Mouse (Mus musculus): ENCODE results near the gene Dscam. TPM values are rescaled to one million over a fixed set of nuclear protein-coding genes. Genes with fewer than 3 reads are reported as not detected.

The Dscam gene
- polyA plus RNA-seq, 1 experiment: 1.2 TPM

GRCm38 (mm10) chr16:96669706-96670105 lies 500.8 kb downstream of the Dscam start:
- no peak for DNase-seq (ENCODE audit: low read depth in 1 of 2, low spot score in 2 of 2)
- Histone ChIP-seq H3K4me1 (ENCODE audit: control insufficient read depth, insufficient read depth, insufficient read length) (no peaks in the 10 kb centered on the region), H3K27me3 (ENCODE audit: control insufficient read depth, insufficient read depth, low read length) (no peaks in the 10 kb centered on the region), H3K36me3 (ENCODE audit: control insufficient read depth, insufficient read depth, low read length) (no peaks in the 10 kb centered on the region), H3K27ac (ENCODE audit: insufficient read depth, low read length) (no peak overlapping the region), H3K4me3 (ENCODE audit: extremely low read depth, insufficient read depth, insufficient read length) (no peak overlapping the region)
- 38% methylated on average over 5 of the region's 5 CpGs for WGBS
- TF ChIP-seq CTCF (IDR thresholded peaks at IDR 0.05; ENCODE audit: extremely low read depth, insufficient read depth, insufficient read length, insufficient replicate concordance) (no peak), POLR2A (IDR thresholded peaks at IDR 0.05; ENCODE audit: low read depth, low read length) (no peak)

DNA sequence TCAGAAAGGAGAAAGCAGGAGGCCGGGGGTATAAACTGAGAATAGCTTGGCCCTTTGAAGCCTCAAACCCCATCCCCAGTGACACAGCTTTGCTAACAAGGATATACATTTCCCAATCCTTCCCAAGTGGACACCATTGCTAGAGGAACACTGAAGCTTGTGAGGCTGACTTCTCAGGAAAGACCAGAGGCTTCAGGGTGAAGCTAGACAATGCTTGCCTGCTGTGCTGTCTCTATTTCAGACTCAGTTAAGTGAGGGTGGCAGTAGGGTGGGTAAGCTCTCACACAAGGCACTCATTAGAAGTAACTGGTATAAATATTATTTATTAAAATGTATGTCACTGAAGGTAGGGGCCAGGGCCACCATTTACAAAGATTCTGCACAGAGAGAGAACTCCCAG lies 502.1 kb downstream of the Dscam start:
- DNase-seq (ENCODE audit: low read depth in 1 of 2, low spot score in 2 of 2): no peak
- Histone ChIP-seq H3K27me3 (ENCODE audit: control insufficient read depth, insufficient read depth, low read length) (no peaks in the 10 kb centered on the region), H3K4me1 (ENCODE audit: control insufficient read depth, insufficient read depth, insufficient read length) (no peaks in the 10 kb centered on the region), H3K27ac (ENCODE audit: insufficient read depth, low read length) (no peak overlapping the region), H3K4me3 (ENCODE audit: extremely low read depth, insufficient read depth, insufficient read length) (no peak overlapping the region), H3K36me3 (ENCODE audit: control insufficient read depth, insufficient read depth, low read length) (no peaks in the 10 kb centered on the region)
- no peak for TF ChIP-seq CTCF (IDR thresholded peaks at IDR 0.05; ENCODE audit: extremely low read depth, insufficient read depth, insufficient read length, insufficient replicate concordance)
- TF ChIP-seq POLR2A (IDR thresholded peaks at IDR 0.05; ENCODE audit: low read depth, low read length): no peak
- WGBS: 82% methylated on average over 1 of the region's 1 CpGs

GRCm38 (mm10) chr16:96661073-96661472 lies 509.5 kb downstream of the Dscam start:
- H3K27me3 ChIP-seq (ENCODE audit: control insufficient read depth, insufficient read depth, low read length): no peaks in the 10 kb centered on the region; the same call in 1 of the 2 replicates
- WGBS: 78% methylated on average over 3 of the region's 3 CpGs
- DNase-seq (ENCODE audit: low read depth in 1 of 2, low spot score in 2 of 2): no peak

DNA sequence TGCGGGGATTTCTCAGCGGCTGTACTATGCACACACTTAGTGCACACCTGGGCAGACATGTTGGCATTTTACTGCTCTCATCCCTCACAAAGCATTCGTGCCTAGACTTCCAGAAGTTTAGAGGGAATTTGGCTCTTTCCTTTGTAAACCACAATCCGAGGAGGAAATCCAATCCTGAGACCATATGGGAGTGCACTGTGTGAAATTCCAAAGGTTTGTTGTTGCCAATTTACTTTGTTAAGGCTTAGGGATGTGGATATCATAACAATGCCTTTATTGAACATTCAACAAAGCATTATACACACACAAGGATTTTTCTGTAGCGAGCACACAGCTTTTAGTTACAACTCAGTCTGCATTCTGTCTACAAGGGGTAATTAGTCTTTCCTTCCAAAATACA lies 511.3 kb downstream of the Dscam start:
- 76% methylated on average over 5 of the region's 5 CpGs for WGBS
- TF ChIP-seq POLR2A (IDR thresholded peaks at IDR 0.05; ENCODE audit: low read depth, low read length) (no peak), CTCF (IDR thresholded peaks at IDR 0.05; ENCODE audit: extremely low read depth, insufficient read depth, insufficient read length, insufficient replicate concordance) (no peak)
- Histone ChIP-seq H3K4me3 (ENCODE audit: extremely low read depth, insufficient read depth, insufficient read length) (no peak overlapping the region), H3K27me3 (ENCODE audit: control insufficient read depth, insufficient read depth, low read length) (no peaks in the 10 kb centered on the region; the same call in 1 of the 2 replicates), H3K27ac (ENCODE audit: insufficient read depth, low read length) (no peak overlapping the region), H3K36me3 (ENCODE audit: control insufficient read depth, insufficient read depth, low read length) (no peaks in the 10 kb centered on the region), H3K4me1 (ENCODE audit: control insufficient read depth, insufficient read depth, insufficient read length) (peaks cover 2% of the 10 kb centered on the region; the same call in 1 of the 2 replicates)
- no peak for DNase-seq (ENCODE audit: low read depth in 1 of 2, low spot score in 2 of 2)

More at GRCm38 (mm10) chr16:96661073-96661472, 509.5 kb downstream of the Dscam start:
- no peak for TF ChIP-seq CTCF (IDR thresholded peaks at IDR 0.05; ENCODE audit: extremely low read depth, insufficient read depth, insufficient read length, insufficient replicate concordance)
- TF ChIP-seq POLR2A (IDR thresholded peaks at IDR 0.05; ENCODE audit: low read depth, low read length): no peak
- H3K4me1 ChIP-seq (ENCODE audit: control insufficient read depth, insufficient read depth, insufficient read length): no peaks in the 10 kb centered on the region
- H3K27ac ChIP-seq (ENCODE audit: insufficient read depth, low read length): no peak overlapping the region
- H3K4me3 ChIP-seq (ENCODE audit: extremely low read depth, insufficient read depth, insufficient read length): no peak overlapping the region
- no peaks in the 10 kb centered on the region for H3K36me3 ChIP-seq (ENCODE audit: control insufficient read depth, insufficient read depth, low read length)

GRCm38 (mm10) chr16:96655548-96655947 lies 515.0 kb downstream of the Dscam start:
- no peak for DNase-seq (ENCODE audit: low read depth in 1 of 2, low spot score in 2 of 2)
- Histone ChIP-seq H3K4me1 (ENCODE audit: control insufficient read depth, insufficient read depth, insufficient read length) (peaks cover 2% of the 10 kb centered on the region; the same call in 1 of the 2 replicates), H3K27ac (ENCODE audit: insufficient read depth, low read length) (no peak overlapping the region), H3K36me3 (ENCODE audit: control insufficient read depth, insufficient read depth, low read length) (no peaks in the 10 kb centered on the region), H3K27me3 (ENCODE audit: control insufficient read depth, insufficient read depth, low read length) (no peaks in the 10 kb centered on the region; the same call in 1 of the 2 replicates), H3K4me3 (ENCODE audit: extremely low read depth, insufficient read depth, insufficient read length) (no peak overlapping the region)
- 90% methylated on average over 4 of the region's 4 CpGs for WGBS
- TF ChIP-seq POLR2A (IDR thresholded peaks at IDR 0.05; ENCODE audit: low read depth, low read length) (no peak), CTCF (IDR thresholded peaks at IDR 0.05; ENCODE audit: extremely low read depth, insufficient read depth, insufficient read length, insufficient replicate concordance) (no peak)

DNA sequence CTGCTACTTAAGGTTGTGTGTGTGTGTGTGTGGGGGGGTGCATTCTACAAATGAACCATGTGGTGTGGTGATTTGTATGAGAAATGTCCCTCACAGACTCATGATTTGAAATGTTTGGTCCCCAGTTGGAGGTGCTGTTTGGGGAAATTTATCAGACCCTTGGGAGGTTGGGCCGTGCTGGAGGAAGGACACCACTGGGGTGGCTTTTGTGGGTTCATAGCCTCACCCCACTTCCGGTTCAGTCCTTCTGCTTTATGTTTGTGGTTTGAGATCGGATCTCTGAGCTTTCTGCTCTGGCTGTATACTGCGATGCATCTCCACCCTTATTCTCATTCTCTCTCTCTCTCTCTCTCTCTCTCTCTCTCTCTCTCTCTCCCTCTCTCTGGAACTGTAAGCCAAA lies 516.5 kb downstream of the Dscam start:
- no peak overlapping the region for H3K27ac ChIP-seq (ENCODE audit: insufficient read depth, low read length)
- no peaks in the 10 kb centered on the region; the same call in 1 of the 2 replicates for H3K27me3 ChIP-seq (ENCODE audit: control insufficient read depth, insufficient read depth, low read length)
- peaks cover 2% of the 10 kb centered on the region; the same call in 1 of the 2 replicates for H3K4me1 ChIP-seq (ENCODE audit: control insufficient read depth, insufficient read depth, insufficient read length)
- DNase-seq (ENCODE audit: low read depth in 1 of 2, low spot score in 2 of 2): peak; percentile 16 to 17
- 4% methylated on average over 4 of the region's 4 CpGs for WGBS
- TF ChIP-seq CTCF (IDR thresholded peaks at IDR 0.05; ENCODE audit: extremely low read depth, insufficient read depth, insufficient read length, insufficient replicate concordance) (no peak), POLR2A (IDR thresholded peaks at IDR 0.05; ENCODE audit: low read depth, low read length) (no peak)
- no peaks in the 10 kb centered on the region for H3K36me3 ChIP-seq (ENCODE audit: control insufficient read depth, insufficient read depth, low read length)
- no peak overlapping the region for H3K4me3 ChIP-seq (ENCODE audit: extremely low read depth, insufficient read depth, insufficient read length)

GRCm38 (mm10) chr16:96651444-96651843 lies 519.1 kb downstream of the Dscam start:
- Histone ChIP-seq H3K4me3 (ENCODE audit: extremely low read depth, insufficient read depth, insufficient read length) (no peak overlapping the region), H3K27ac (ENCODE audit: insufficient read depth, low read length) (no peak overlapping the region), H3K36me3 (ENCODE audit: control insufficient read depth, insufficient read depth, low read length) (no peaks in the 10 kb centered on the region), H3K4me1 (ENCODE audit: control insufficient read depth, insufficient read depth, insufficient read length) (peaks cover 2% of the 10 kb centered on the region; the same call in 1 of the 2 replicates), H3K27me3 (ENCODE audit: control insufficient read depth, insufficient read depth, low read length) (no peaks in the 10 kb centered on the region)
- TF ChIP-seq CTCF (IDR thresholded peaks at IDR 0.05; ENCODE audit: extremely low read depth, insufficient read depth, insufficient read length, insufficient replicate concordance) (no peak), POLR2A (IDR thresholded peaks at IDR 0.05; ENCODE audit: low read depth, low read length) (no peak)
- no peak for DNase-seq (ENCODE audit: low read depth in 1 of 2, low spot score in 2 of 2)
- WGBS: 87% methylated on average over 3 of the region's 3 CpGs
